Mouse (Mus musculus) right cerebral cortex, adult 18-20 months (tissue): ENCODE results near the gene Pde5a.

Source experiments
- DNase-seq: peaks from one replicate; pipeline ENCODE4 v3.0.0; 2022; ENCODE audit warnings: mixed read lengths

Pde5a gene

DNA sequence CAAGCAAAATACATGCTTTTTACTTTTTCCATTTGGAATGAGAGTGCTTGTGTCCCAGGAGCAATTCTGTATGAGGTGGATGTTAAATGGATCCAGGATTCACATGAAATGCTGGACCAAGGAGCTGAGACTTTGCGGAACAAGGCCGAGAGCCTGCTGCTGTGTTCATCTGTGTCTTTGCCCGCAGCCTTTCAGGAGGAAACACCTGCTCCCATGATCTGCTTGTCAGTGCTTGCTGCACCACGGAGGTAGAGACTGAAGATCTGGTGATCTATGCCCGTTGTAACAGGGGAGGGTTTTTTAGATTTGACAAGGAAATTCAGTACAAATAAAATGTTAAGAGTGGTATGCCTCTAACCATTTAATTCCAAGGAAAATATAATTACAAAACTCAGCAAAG lies 39.1 kb downstream of the Pde5a start:
- no peak for DNase-seq

DNA sequence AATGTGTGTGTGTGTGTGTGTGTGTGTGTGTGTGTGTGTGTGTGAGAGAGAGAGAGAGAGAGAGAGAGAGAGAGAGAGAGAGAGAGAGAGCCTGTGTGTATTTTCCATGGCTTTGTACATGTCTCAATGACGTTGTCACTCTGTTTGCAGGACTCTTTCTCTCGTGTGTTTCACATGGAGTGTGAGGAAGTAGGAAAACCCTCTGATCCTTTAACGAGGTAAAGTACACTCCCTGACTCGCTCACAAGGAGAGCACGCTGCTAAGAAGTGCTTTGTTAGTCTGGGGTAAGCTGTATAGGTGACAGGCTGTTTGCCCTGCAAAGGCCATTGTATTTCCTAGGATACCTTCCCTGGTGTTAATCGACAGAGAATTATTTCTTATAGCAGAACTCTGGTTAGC lies 52.7 kb downstream of the Pde5a start:
- no peak for DNase-seq

DNA sequence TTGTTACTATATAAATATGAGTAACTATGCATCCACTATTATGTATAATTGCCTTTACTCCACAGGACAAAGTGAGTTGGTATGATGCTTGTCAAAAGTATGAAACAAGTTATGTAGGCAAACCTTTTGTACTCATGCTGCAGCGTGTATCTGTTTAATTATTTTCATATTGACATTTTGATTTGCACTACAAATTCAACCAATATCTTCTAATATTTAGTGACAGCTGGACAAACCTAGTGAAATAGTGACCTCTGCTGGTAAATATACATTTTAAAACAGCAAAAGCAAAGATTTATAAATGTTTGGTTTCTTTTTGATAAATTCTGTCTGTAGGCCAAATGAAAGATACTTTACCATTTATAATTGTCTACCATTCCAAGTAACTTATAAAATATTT lies 55.5 kb downstream of the Pde5a start:
- no peak for DNase-seq

DNA sequence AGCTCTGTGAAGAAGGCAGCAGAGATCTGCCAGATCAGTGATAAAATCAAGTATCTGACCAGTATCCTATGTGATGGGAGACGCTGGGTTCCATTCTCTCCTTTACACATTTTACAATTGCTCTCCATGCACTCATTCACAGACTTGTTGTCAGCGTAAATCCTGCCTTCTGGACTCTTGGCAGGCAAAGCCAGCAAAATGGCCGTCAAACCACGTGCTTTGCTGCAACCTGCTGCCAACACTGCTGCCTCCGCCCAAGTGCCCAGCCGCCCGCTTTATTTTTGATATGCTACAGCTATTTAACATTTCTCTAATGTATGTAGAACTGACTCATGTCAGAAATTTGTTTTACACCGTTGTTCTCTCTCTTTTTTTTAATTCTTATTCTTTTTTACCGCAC lies 59.6 kb downstream of the Pde5a start:
- DNase-seq, result peak; percentile 70

DNA sequence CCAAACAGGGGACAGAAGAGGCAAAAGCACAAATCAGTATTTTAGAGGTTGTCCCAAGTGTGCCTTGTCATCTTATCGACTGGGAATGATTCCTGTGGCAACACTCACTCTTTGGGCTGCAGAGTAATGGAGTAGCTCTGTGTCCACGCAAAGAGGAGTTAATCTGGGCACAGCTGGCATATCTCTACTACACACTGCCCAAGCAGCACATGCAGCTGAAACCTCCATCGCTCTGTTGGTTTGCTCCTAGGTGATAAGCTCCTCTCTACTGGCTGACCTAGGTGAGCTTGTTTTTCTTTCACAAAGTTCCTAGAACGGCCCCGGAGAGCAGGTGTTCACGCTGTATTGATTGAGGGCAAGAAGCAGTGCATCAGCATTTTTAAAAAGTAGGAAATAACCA lies 60.8 kb downstream of the Pde5a start:
- DNase-seq, result no peak

DNA sequence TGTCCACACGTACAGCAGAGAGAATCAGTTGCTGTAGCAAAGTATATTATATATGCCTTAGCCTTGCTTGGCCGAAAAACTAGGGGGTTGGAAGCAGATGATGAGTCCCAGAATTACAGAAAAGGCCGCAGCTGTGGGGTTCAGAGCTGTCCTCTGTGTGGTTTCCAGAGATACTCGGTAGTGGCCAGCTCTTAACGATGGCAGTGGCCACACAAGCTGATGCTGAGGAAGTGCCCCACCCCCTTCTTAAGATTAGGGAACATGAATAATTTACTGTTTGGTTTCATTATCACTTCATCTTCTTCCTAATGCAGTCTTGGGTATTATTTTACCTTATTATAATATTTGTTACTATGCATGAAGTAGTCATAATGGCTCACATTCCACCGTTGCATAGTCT lies 71.3 kb downstream of the Pde5a start:
- no peak for DNase-seq

DNA sequence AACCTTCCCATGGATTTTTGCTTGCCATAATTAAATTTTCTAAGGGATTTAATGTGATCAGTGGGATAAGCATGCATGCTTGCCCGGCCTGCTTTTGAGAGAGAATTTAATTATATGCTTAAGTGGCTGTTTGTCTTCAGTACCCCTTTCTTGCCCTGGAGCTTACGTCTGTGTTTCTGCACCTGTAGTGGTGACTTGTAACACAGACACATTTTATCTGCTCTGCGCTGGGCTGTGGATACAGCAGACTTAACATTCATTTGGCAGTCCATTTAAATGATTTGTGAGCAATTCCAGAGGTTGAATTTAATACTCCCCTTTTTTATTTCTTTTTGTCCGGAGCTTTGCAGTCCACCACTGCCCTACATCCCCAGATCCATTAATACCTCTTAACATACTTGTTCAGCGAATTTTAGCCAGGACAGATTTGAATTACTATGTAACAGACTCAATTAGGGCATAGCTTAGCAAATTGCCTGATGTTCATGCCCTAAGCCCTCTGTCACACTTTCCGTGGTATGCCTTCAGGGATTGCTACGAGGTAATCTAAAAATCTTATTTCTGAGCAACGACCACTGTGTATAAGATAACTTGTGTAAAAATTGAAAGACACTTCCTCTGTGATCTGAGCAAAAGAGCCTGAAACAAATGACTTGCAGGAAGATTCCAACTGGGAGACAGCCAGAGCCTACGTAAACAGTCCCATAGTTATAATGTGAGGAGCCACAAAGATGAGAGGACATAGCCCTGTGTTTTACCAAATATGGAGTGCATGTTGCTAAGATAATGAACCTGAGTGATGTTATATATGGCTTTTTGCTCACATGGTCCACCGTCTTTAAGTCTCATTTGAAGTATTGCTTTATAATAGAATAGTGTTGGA lies 72.0 kb downstream of the Pde5a start:
- DNase-seq, result no peak

GRCm38 (mm10) chr3:122801436-122802221 lies 72.9 kb downstream of the Pde5a start:
- no peak for DNase-seq

DNA sequence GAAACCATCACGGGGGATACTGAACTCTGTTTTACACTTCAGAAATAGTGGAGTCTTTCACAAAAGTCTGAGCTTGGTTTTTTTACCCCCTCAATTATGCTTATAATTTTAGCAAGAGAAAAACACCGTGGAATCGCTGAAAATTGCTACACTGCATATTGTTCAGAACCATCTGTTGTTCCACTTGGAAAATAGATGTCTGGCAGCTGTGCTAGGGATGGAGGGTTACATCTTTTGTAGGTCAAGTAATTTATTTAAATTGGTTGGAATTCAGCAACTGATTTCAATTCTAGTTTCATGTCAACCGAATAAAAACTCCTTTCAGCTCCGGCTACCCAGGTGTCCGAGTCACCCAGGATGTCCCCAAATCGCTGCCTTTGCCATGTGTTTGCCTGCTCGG lies 78.6 kb downstream of the Pde5a start:
- peak; percentile 18 for DNase-seq

GRCm38 (mm10) chr3:122810090-122810863 lies 81.5 kb downstream of the Pde5a start:
- no peak for DNase-seq

DNA sequence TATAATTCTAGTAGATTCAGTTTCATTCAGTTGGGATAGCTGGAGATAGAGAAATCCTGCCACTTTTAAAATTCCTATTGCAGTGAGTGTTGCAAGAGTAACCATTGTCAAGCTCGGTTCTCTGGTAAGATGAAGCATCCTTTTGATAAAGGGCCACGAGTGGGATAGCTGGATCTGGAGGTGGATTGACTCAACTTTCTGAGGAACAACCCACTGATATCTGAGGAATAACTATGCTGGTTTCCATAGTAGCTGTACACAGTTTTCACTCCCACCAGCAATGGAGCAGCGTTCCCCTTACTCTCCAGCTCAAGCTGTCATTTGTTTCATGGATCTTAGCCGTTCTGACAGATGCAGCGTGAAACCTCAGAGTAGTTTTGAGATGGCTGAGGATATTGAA lies 82.2 kb downstream of the Pde5a start:
- DNase-seq, result peak; percentile 20

DNA sequence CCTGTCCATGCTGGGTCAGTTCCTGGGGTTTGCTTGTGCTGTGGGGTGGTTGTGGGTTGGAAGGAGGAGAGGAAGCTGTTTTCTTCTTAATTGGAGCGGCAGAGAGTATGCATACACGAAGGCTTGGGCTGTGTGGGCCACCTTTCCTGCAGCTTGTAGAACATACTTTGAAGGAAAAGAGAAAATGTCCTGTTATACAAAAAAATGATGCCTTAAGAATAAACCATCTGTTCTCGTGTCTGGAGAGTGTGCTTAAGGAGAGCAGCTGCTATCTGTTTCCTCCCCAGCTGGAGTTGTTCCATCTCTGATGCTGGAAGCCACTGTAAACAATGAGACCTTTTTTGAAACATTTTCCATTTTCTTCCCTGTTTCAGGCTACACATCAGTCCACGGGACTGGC lies 85.8 kb downstream of the Pde5a start:
- DNase-seq, result peak; percentile 39

GRCm38 (mm10) chr3:122818282-122818681 lies 89.5 kb downstream of the Pde5a start:
- no peak for DNase-seq

- DNase-seq, result no peak
Measured at GRCm38 (mm10) chr3:122820700-122821099, 92.0 kb downstream of the Pde5a start.

- no peak for DNase-seq
Measured at GRCm38 (mm10) chr3:122828270-122829058, 99.7 kb downstream of the Pde5a start.

DNA sequence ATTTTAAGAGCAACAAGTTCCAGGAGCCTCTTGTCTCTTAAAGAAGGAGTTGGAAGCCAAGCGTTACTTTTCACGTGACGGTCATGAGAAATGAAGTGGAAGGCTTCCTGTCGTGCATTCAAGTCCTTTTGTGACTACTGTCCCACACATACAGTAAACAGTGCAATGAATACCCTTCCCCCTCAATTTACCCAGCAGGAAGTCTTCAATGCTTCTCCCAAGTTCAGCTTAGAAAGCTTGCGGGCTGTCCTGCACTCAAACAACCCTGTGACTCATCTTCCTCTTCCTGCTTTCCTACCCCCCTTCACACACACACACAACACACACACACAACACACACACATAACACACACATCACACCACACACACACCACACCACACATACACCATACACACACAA lies 105.8 kb downstream of the Pde5a start:
- no peak for DNase-seq

DNA sequence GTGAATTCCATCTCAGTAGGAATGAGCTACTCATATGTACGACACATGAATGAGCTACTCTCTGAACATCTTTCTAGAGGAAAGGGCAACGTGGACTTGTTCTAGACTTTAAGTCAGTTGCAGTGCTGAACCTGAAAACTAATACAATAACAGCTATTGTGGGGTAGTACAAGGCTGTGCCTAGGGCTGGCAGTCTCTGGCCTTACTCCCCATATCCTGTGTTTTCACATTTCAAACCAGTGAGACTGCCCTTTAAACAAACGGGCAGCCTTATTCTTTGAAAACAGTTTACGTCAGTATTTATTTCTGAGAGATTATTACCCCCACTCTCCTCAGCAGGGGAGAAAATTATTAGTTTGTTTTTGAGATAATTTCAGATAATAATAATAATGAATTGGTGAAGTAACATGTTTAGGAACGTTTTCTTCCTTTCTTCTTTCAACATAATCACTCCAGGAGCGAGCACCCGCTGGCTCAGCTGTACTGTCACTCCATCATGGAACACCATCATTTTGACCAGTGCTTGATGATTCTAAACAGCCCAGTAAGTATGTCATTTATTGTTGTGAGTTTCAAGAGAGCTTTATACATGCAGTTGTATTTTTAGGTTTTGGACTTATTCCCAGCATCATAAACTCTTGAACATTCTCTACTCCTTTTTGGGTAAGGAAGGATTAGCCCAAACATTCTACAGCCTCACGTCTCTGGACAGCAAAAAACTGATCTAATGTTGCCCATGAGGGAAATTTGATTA lies 106.5 kb downstream of the Pde5a start:
- DNase-seq, result no peak

GRCm38 (mm10) chr3:122837639-122838038 lies 108.9 kb downstream of the Pde5a start:
- DNase-seq, result no peak

- DNase-seq, result no peak
Measured at GRCm38 (mm10) chr3:122848410-122849034, 119.8 kb downstream of the Pde5a start.

- no peak for DNase-seq
Measured at GRCm38 (mm10) chr3:122855149-122855548, 126.4 kb downstream of the Pde5a start.

GRCm38 (mm10) chr3:122859829-122860228 lies 131.1 kb downstream of the Pde5a start:
- no peak for DNase-seq
